In genomic region chr8:107382898-107383297, GRCm38 (mm10) we compare ENCODE assay signal across 12 mouse cellular contexts.
"Had no signal": no experiment of that assay in that cellular context is flagged by ENCODE, and none has a peak within 500 bp of the region (broad histone marks: within the 10 kb centered on the region; RNA-seq: fewer than 3 reads in every experiment).

No protein-coding gene starts in this region.

- H3K27me3 ChIP-seq: midbrain, embryonic 13.5 days had no signal

- ATAC-seq: intestine, postnatal 0 days; midbrain, embryonic 13.5 days had no signal

- H3K4me3 ChIP-seq: layer of hippocampus, adult 2 months; midbrain, embryonic 13.5 days had no signal

- H3K9ac ChIP-seq: liver, embryonic 14.5 days; midbrain, embryonic 13.5 days had no signal

- H3K4me1 ChIP-seq: midbrain, embryonic 13.5 days had no signal

- H3K9me3 ChIP-seq: midbrain, embryonic 13.5 days had no signal

- DNase-seq: kidney, adult 2 months; kidney, postnatal 25 days; layer of hippocampus, adult 9-11 months; lung, adult 18-20 months; lung, postnatal 14 days; thymus, postnatal 25 days had no signal

- H3K4me2 ChIP-seq: midbrain, embryonic 13.5 days had no signal

- H3K27ac ChIP-seq: kidney, postnatal 0 days; layer of hippocampus, adult 2 months; liver, embryonic 14.5 days; macrophage; midbrain, embryonic 13.5 days had no signal
